Mouse (Mus musculus) brain, embryonic 14.5 days (tissue): ENCODE data around the gene Idh3g. TPM values are rescaled to one million over a fixed set of nuclear protein-coding genes. Genes with fewer than 3 reads are reported as not detected.

Source experiments
- DNase-seq: peaks from one replicate; pipeline ENCODE4 v3.0.0-alpha.2; 2011; ENCODE audit warnings: low read depth
- CTCF ChIP-seq: fragments of 200-500 bp; IDR thresholded peaks from 2 replicates; pipeline ENCODE4 v1.5.1; 2012; ENCODE audit warnings: inconsistent platforms, mild to moderate bottlenecking, moderate library complexity, borderline replicate concordance; ENCODE audit not compliant: insufficient read depth, insufficient read length; ENCODE audit errors: extremely low read depth
- POLR2A ChIP-seq: fragments of 200-500 bp; IDR thresholded peaks from 2 replicates; pipeline ENCODE4 v1.6.1; 2012; ENCODE audit warnings: mild to moderate bottlenecking, inconsistent platforms, borderline replicate concordance; ENCODE audit not compliant: poor library complexity, insufficient read depth, insufficient read length, severe bottlenecking; ENCODE audit errors: extremely low read depth
- polyA plus RNA-seq: library from polyadenylated mRNA; depleted of rRNA; stranded (reverse); fragments of >200 nt; gene quantifications from 2 replicates; pipeline ENCODE4 v1.2.3, GENCODE M21; 2012

Gene Idh3g
- polyA plus RNA-seq, 1 experiment, result 382 TPM

GRCm38 (mm10) chrX:73793039-73793438 lies 6.3 kb upstream of the Idh3g start:
- TF ChIP-seq POLR2A, result no peak
- no peak for TF ChIP-seq CTCF
- no peak for DNase-seq

GRCm38 (mm10) chrX:73788501-73788900 lies 1.8 kb upstream of the Idh3g start:
- no peak for DNase-seq
- no peak for TF ChIP-seq POLR2A
- no peak for TF ChIP-seq CTCF

- no peak for DNase-seq
- TF ChIP-seq CTCF (no peak), POLR2A (no peak)
Measured at GRCm38 (mm10) chrX:73787225-73787558, 495 bp upstream of the Idh3g start.

GRCm38 (mm10) chrX:73785666-73786065 lies 1.0 kb downstream of the Idh3g start:
- no peak for DNase-seq
- TF ChIP-seq CTCF, result no peak
- TF ChIP-seq POLR2A, result no peak

- DNase-seq, result no peak
- no peak for TF ChIP-seq CTCF
- TF ChIP-seq POLR2A, result no peak
Measured at GRCm38 (mm10) chrX:73782227-73782626, 4.5 kb downstream of the Idh3g start.

- TF ChIP-seq POLR2A, result no peak
- no peak for TF ChIP-seq CTCF
- DNase-seq, result peak; percentile 22
Measured at GRCm38 (mm10) chrX:73774802-73775483, 11.8 kb downstream of the Idh3g start.

- no peak for DNase-seq
- TF ChIP-seq POLR2A (no peak), CTCF (no peak)
Measured at GRCm38 (mm10) chrX:73774168-73774760, 12.4 kb downstream of the Idh3g start, which contains the start of gene Srpk3. TSS of gene Srpk3 (plus strand) at chrX:73774405.

- DNase-seq, result no peak
- TF ChIP-seq POLR2A (no peak), CTCF (peak; percentile 47; the same call in 1 of the 2 replicates)
Measured at GRCm38 (mm10) chrX:73767267-73767666, 19.4 kb downstream of the Idh3g start.

- TF ChIP-seq CTCF (no peak), POLR2A (no peak)
- peak; percentile 27 for DNase-seq
Measured at GRCm38 (mm10) chrX:73765311-73765710, 21.4 kb downstream of the Idh3g start.

GRCm38 (mm10) chrX:73758611-73759290 lies 27.9 kb downstream of the Idh3g start:
- no peak for TF ChIP-seq POLR2A
- DNase-seq, result peak; percentile 17

GRCm38 (mm10) chrX:73756334-73757140 lies 30.2 kb downstream of the Idh3g start, which contains the start of gene Plxnb3:
TSS of gene Plxnb3 (plus strand) at chrX:73757090.
- no peak for DNase-seq
- TF ChIP-seq CTCF (no peak), POLR2A (no peak)
